In the genomic region with DNA sequence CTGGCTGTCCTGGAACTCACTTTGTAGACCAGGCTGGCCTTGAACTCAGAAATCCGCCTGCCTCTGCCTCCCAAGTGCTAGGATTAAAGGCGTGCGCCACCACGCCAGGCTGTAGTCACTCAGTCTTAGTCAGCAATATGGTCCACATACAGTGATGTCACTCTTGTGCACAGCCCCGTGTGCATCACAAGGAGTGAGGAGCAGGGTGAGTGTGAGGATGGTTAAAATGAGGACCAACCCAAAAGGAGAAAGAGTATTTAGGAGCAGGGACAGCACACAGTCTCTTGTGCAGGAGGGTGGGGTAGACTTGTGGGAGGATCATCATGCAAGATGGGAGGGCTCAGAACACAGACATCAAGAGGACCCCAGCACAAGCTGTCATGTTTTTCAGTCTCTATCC, we compare ENCODE assay signal across 37 mouse cellular contexts. TPM values are rescaled to one million over a fixed set of nuclear protein-coding genes. Genes with fewer than 3 reads are reported as not detected.
A peak's percentile ranks its signal among the peaks of the same experiment; 100 is the strongest.
DNase-seq lines count a peak whose midpoint lies in the region; ATAC-seq lines count a peak whose summit lies in the region.
"Had no signal": no experiment of that assay in that cellular context is flagged by ENCODE, and none has a peak within 500 bp of the region (broad histone marks: within the 10 kb centered on the region; RNA-seq: fewer than 3 reads in every experiment).

No protein-coding gene starts in this region.

- no peak overlapping the region for H3K4me3 ChIP-seq in lung, embryonic 16.5 days (ENCODE audit: low read length)
- H3K4me3 ChIP-seq: gastrocnemius, adult 2 months; heart, embryonic 13.5 days had no signal

- intact Hi-C loops in left cerebral cortex, postnatal 25 days (cut with DNase I): no loop called here

- H3K9ac ChIP-seq in lung, embryonic 16.5 days (ENCODE audit: low read length): no peak overlapping the region
- H3K9ac ChIP-seq: forebrain, postnatal 0 days; heart, embryonic 13.5 days; hindbrain, embryonic 14.5 days had no signal

- 0 out of 2 replicates have a peak, but pooled peaks have one; percentile 17 for ATAC-seq in lung, embryonic 16.5 days (ENCODE audit: low read depth)
- ATAC-seq: activated CD4-positive, CD25-positive, alpha-beta regulatory T cell, adult 4 months; forebrain, embryonic 14.5 days; forebrain, postnatal 0 days; hindbrain, postnatal 0 days; inflammation-experienced regulatory T-cells, adult 6 months had no signal

- DNase-seq in lung, postnatal 25 days (ENCODE audit: low spot score): no peak
- DNase-seq in 3134 (ENCODE audit: extremely low read depth, insufficient read length, low spot score) (peak; percentile 16), 3T3-L1 (ENCODE audit: low read depth, low spot score) (peak; percentile 50), ES-CJ7 (ENCODE audit: low read depth, low spot score) (peak; percentile 33)
- DNase-seq in cerebellum, adult 11-12 months: no peak
- no peak for DNase-seq in adrenal gland, postnatal 36 days
- no peak for DNase-seq in left cerebral cortex, postnatal 25 days (ENCODE audit: low spot score in 2 of 2)
- DNase-seq: adrenal gland, adult 8-10 months; adrenal gland, postnatal 25 days; cerebellum, adult 11 months; cerebellum, adult 8-10 months; cerebellum, postnatal 10 days; cerebellum, postnatal 36 days; embryo, embryonic 11 days; forebrain, postnatal 0 days; gastrocnemius, adult 2 months; gastrocnemius, postnatal 14 days; heart, adult 18-20 months; heart, postnatal 14 days; heart, postnatal 4 days had no signal

- H3K4me1 ChIP-seq in lung, embryonic 16.5 days (replicated peaks; ENCODE audit: control insufficient read depth, insufficient read depth, low read length): 0 out of 2 replicates have a peak, but pooled peaks cover 2% of the 10 kb centered on the region
- H3K4me1 ChIP-seq: heart, embryonic 13.5 days had no signal

- H3K27ac ChIP-seq in lung, embryonic 16.5 days (ENCODE audit: low read length): no peak overlapping the region
- H3K27ac ChIP-seq: hindbrain, embryonic 14.5 days; hindbrain, postnatal 0 days had no signal

- WGBS in lung, embryonic 16.5 days: 89% methylated on average over 5 of the region's 5 CpGs

- H3K9me3 ChIP-seq in lung, embryonic 16.5 days (ENCODE audit: control insufficient read depth, low read length): no peaks in the 10 kb centered on the region
- H3K9me3 ChIP-seq: heart, embryonic 13.5 days had no signal

- no peaks in the 10 kb centered on the region for H3K36me3 ChIP-seq in lung, embryonic 16.5 days (ENCODE audit: control insufficient read depth, insufficient read depth, low read length)
- H3K36me3 ChIP-seq: heart, embryonic 13.5 days had no signal

- no peaks in the 10 kb centered on the region for H3K27me3 ChIP-seq in lung, embryonic 16.5 days (ENCODE audit: control insufficient read depth, insufficient read depth, low read depth, low read length)
- H3K27me3 ChIP-seq: heart, embryonic 13.5 days had no signal

- H3K4me2 ChIP-seq in lung, embryonic 16.5 days (ENCODE audit: low read depth, low read length): no peak overlapping the region
- H3K4me2 ChIP-seq: heart, embryonic 13.5 days; hindbrain, embryonic 14.5 days had no signal

RNA-seq across cellular contexts. Expression of a gene that starts 6.7 kb away (rescaled TPM):
- 4.3 TPM in 2 replicates for polyA plus RNA-seq in lung, embryonic 16.5 days (2015; fragmentation: Nextera tagmentation; extraction: Ambion mirVana)
- total RNA-seq in adrenal gland, postnatal 36 days (2021): 1 to 10 TPM; 2.5 to 2.6 TPM
- total RNA-seq in left cerebral cortex, postnatal 25 days (2021): 1 to 10 TPM; 3.8 to 4.7 TPM
- total RNA-seq: MEL had no signal

RNA-seq across cellular contexts. Expression of a gene that starts 11.1 kb away (rescaled TPM):
- polyA plus RNA-seq in lung, embryonic 16.5 days (2015; fragmentation: Nextera tagmentation; extraction: Ambion mirVana): 2.2 and 2.3 TPM in 2 replicates
- total RNA-seq in adrenal gland, postnatal 36 days (2021): 1 to 10 TPM; 2.2 to 3.7 TPM
- 1 to 10 TPM; 4.4 to 5.1 TPM for total RNA-seq in left cerebral cortex, postnatal 25 days (2021)
- total RNA-seq: MEL had no signal
- polyA plus RNA-seq: activated CD4-positive, CD25-positive, alpha-beta regulatory T cell, adult 4 months had no signal

RNA-seq across cellular contexts. Expression of a gene that starts 24.1 kb away (rescaled TPM):
- polyA plus RNA-seq in lung, embryonic 16.5 days (2015; fragmentation: Nextera tagmentation; extraction: Ambion mirVana): 14.1 and 15.8 TPM in 2 replicates
- 10 to 100 TPM; 16.4 to 19.9 TPM for total RNA-seq in adrenal gland, postnatal 36 days (2021)
- 10 to 100 TPM; 15.0 to 17.1 TPM for total RNA-seq in left cerebral cortex, postnatal 25 days (2021)

RNA-seq across cellular contexts. Expression of a gene that starts 49.6 kb away (rescaled TPM):
- polyA plus RNA-seq in lung, embryonic 16.5 days (2015; fragmentation: Nextera tagmentation; extraction: Ambion mirVana): not detected in 2 replicates
- total RNA-seq in adrenal gland, postnatal 36 days (2021): not detected
- not detected for total RNA-seq in left cerebral cortex, postnatal 25 days (2021)
- total RNA-seq: adrenal gland, adult 8-10 months; adrenal gland, postnatal 25 days; forebrain, postnatal 0 days; gastrocnemius, adult 2 months; gastrocnemius, postnatal 14 days; gastrocnemius, postnatal 4 days; heart, adult 18-20 months; heart, postnatal 14 days; heart, postnatal 4 days; MEL had no signal
- polyA plus RNA-seq: activated CD4-positive, CD25-positive, alpha-beta regulatory T cell, adult 4 months; C2C12; cortical plate, adult 2 months; embryonic facial prominence, embryonic 11.5 days; embryonic facial prominence, embryonic 14.5 days; forebrain, embryonic 11.5 days; forebrain, embryonic 14.5 days; forebrain, postnatal 0 days; heart, embryonic 13.5 days; heart, embryonic 16.5 days; hindbrain, embryonic 11.5 days; hindbrain, postnatal 0 days; inflammation-experienced regulatory T-cells, adult 6 months; intestine, embryonic 16.5 days had no signal

RNA-seq across cellular contexts. Expression of a gene that starts 51.6 kb away (rescaled TPM):
- polyA plus RNA-seq in lung, embryonic 16.5 days (2015; fragmentation: Nextera tagmentation; extraction: Ambion mirVana): 0.41 and 0.80 TPM in 2 replicates
- total RNA-seq in adrenal gland, postnatal 36 days (2021): under 1 TPM in 1 of 2 experiments, not detected in 1; 0.26 TPM
- under 1 TPM in 1 of 2 experiments, not detected in 1; 0.37 TPM for total RNA-seq in left cerebral cortex, postnatal 25 days (2021)
- total RNA-seq: adrenal gland, adult 8-10 months; adrenal gland, postnatal 25 days; gastrocnemius, adult 2 months; gastrocnemius, postnatal 14 days; gastrocnemius, postnatal 4 days; heart, adult 18-20 months; heart, postnatal 14 days; heart, postnatal 4 days; MEL had no signal
- polyA plus RNA-seq: C2C12; heart, embryonic 13.5 days; heart, embryonic 16.5 days; inflammation-experienced regulatory T-cells, adult 6 months; intestine, embryonic 16.5 days had no signal

Comparison
In these comparisons a context has a peak if more than half of its experiments do, and no peak if none do; other contexts are left out.
1. DNase-seq: peak in 3134 (single experiment), 3T3-L1 (single experiment) and ES-CJ7 (single experiment); none in lung, postnatal 25 days (single experiment), cerebellum, adult 11-12 months (single experiment), adrenal gland, postnatal 36 days (0 of 2) and left cerebral cortex, postnatal 25 days (0 of 2).